Mouse (Mus musculus) gonadal fat pad, adult 2 months (tissue): ENCODE measurements around the gene Rnf123. TPM values are rescaled to one million over a fixed set of nuclear protein-coding genes. Genes with fewer than 3 reads are reported as not detected.

Experiments
- DNase-seq: peaks from one replicate; pipeline ENCODE4 v3.0.0-alpha.2; 2012; ENCODE audit warnings: low read depth
- polyA plus RNA-seq: library from polyadenylated mRNA; depleted of rRNA; stranded (reverse); fragments of >200 nt; gene quantifications from 2 replicates; pipeline ENCODE4 v1.2.3, GENCODE M21; 2012; rRNA removed

Gene Rnf123
- polyA plus RNA-seq: 69.5 and 90.7 TPM in 2 replicates

DNA sequence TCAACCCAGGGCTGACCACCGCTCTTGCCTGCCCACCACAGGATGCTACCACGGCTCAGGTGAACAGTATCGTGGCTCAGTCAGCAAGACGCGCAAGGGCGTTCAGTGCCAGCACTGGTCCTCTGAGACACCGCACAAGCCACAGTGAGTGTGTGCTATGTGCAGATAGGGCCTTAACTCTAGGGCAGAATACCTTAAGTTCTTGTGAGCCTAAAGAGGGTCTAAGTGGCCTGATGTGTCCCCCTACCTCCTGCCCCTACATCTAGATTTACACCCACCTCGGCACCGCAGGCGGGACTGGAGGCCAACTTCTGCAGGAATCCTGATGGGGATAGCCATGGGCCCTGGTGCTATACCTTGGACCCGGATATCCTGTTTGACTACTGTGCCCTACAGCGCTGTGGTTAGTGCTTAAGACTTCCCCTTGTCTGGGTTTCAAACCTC lies at the start of gene Rnf123:
Gene Rnf123, minus strand, starts transcription at position 359 of the 444 bp plus-strand sequence.
- no peak for DNase-seq

DNA sequence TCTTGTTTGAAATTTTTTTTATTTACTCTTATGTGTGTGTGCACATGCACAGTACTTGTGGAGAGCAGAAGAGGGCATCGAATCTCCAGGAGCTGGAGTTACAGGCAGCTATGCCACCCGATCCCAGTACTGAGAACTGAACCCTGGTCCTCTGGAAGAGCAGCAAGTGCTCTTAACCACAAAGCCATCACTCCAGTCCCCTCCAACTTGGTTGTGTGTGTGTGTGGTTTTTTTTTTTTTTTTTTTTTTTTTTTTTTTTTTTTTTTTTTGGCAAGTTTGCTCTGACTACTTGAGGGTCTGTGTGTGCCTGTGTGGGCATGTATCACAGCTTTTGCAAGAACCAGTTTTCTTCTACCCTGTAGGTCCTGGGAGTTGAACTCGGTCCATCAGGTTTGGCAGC lies 49.2 kb upstream of the Rnf123 start:
- DNase-seq: no peak

- no peak for DNase-seq
These were observed 48.4 kb upstream of the Rnf123 start for GRCm38 (mm10) chr9:108131502-108131901.

DNA sequence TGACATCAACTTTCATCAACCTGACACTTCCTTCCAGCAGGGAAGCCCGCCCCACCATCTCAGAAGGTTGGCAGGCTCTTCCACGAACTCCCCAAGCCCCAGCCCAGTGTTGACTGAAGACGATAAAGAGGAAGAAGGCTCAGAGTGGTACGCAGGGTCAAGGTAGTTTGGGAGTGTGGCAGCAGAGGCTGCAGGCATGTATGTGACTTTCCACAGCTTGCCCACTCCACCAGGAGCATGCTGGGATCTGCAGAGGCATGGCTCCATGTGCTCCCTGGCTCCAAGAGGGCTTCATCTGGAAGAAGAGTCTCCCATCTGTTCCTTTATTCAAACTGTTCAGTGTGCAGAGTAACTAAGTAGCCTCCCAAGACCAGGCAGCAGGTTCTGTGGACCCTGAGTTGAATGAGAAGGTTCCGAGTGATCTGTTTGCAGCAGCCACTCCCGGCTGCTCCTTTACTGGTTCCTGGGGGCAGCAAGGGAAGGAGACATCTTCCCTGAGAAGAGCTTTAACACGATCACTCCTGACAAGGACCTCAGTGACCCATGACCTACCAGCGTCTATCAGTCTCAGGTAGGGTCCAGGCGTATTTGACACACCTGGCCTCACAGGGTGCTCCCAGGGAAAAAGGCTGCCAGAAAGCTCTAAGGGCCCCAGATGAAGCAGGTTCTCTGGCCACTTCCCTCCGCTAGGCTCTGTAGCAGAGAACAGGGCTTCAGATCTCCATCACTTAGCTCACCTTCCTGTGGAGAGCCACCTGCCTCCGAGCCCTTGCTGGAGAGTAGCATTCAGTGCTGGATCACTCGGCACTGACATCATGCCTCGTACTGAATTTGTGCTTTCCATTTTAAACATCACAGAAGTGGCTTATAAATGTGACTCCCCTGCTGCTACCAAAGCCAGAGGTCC lies 46.1 kb upstream of the Rnf123 start:
- no peak for DNase-seq

DNA sequence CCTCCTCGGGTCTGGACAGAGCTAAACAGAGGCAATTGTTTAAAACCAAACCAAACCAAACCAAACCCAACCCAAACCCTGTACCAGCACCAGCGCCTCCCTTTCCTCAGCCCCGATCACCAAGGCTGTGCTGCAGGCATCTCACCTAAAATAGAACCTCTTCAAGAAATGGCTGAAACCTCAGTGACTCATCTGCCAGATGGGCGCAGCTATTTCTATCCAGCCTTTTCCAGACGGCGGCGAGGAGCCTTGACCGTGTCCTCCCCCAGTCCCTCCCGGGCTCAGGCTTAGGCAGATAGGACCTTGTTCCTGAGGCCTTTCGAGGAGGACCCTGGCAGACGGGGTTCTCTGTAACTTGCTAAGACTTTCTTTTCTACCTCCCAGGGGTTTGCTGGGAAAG lies 45.1 kb upstream of the Rnf123 start:
- no peak for DNase-seq

- no peak for DNase-seq
These were observed 43.5 kb upstream of the Rnf123 start for GRCm38 (mm10) chr9:108126436-108127180.

DNA sequence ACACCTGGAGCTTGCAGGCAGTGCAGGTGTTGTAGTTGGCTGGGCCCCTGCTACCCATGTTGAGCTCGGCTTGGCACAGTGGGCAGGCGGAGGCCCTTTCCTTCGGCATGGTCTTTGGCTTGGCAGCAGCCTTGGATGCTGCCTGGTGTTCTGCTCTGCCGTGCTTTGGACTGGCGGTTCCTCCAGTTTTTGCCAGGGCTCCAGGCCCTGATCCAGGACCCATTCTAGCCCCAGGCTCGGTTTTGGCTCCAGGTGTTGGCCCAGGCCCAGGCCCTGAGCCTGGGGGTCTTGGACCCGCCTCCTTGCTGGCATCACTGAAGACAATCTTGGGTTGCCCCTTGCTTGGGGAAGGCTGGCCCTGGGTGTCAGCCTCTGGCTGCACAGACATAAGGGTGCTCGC lies 42.6 kb upstream of the Rnf123 start:
- no peak for DNase-seq

- DNase-seq: no peak
These were observed 40.8 kb upstream of the Rnf123 start for GRCm38 (mm10) chr9:108123916-108124315.

DNA sequence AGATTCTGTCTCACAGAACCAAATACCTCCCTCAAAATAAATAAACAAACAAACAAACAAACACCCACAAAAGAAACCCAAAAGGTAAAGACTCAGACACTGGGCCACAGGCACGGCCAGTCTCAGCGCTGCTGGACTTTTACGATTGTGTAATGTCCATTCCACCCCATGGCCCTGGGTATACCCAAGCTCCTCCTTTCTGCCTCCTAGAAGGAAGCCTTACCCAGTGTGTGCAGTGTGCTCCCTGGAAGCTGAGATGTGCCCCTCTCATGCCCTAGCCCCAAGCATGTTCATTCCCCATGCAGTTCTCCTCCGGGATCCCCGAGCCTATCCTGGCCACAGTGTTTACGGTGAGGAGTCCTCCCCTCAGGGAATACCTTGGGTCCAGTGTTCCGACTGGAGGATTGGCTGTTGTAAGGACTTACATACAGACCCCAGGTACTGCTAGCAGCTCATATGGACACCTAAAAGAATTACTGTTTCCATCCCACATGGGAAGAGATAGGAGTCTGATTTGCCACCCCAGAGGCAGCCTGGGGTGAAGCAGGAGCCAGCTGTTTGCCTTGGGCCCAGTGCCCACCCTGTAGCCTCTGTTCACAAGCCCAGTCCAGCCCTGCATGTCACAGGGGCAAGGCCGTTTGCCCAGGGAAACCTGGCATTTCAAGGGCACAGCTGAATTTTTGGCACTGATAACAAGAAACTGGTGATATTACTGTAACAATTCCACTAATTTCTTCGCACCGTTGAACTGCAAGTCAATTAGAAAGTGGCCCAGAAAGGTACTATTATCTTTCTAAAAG lies 38.2 kb upstream of the Rnf123 start:
- DNase-seq: no peak

- DNase-seq: no peak
These were observed 37.5 kb upstream of the Rnf123 start for GRCm38 (mm10) chr9:108120671-108121070.

DNA sequence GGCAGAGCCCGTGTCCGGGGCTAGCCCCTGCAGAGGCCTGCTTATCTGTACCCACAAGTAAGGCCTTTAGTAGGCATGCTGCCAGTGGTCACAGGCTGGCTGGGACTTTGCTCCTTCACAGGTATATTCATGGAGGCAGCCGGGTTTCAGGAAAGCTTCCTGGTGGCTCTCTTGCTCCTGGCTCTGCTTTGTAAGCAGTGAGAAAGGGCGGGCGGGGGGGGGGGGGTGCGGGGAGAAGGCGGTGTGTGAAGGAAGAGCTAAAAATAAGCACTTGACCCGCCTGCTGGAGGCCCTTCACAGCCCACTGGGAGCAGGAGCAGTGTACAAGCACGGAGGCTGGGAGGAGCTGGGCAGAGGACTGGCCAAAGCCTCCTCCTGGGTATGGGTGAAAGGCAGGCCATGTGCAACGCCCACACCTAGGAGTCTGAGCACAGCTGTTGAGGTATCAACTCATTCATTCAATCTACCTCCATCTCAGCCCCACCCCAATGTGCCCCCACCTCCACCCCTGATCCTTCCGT lies 36.8 kb upstream of the Rnf123 start:
- DNase-seq: no peak

DNA sequence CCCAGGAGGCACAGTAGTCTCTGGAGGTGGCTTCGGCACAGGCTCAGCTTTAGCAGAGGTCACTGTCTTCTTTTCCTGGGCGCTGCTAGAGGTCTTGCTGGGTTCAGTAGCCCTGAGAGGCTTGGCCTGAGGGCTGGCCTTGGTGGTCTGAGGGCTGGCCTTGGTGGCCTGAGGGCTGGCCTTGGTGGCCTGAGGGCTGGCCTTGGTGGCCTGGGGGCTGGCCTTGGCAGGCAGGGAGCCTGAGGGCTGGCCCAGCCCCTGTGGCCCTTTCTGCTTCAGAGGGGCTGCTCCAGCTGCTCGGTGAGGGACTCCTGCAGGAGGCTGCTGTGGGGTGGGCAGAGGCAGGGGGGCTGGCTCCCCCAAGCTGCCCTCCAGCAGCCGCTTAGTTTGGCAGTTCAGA lies 34.0 kb upstream of the Rnf123 start:
- DNase-seq: no peak

- no peak for DNase-seq
These were observed 32.3 kb upstream of the Rnf123 start for GRCm38 (mm10) chr9:108115290-108116077.

- no peak for DNase-seq
These were observed 29.7 kb upstream of the Rnf123 start for GRCm38 (mm10) chr9:108112719-108113340.

- DNase-seq: no peak
These were observed 28.5 kb upstream of the Rnf123 start for GRCm38 (mm10) chr9:108111593-108112121.

GRCm38 (mm10) chr9:108111101-108111592 lies 28.0 kb upstream of the Rnf123 start:
- DNase-seq: no peak

DNA sequence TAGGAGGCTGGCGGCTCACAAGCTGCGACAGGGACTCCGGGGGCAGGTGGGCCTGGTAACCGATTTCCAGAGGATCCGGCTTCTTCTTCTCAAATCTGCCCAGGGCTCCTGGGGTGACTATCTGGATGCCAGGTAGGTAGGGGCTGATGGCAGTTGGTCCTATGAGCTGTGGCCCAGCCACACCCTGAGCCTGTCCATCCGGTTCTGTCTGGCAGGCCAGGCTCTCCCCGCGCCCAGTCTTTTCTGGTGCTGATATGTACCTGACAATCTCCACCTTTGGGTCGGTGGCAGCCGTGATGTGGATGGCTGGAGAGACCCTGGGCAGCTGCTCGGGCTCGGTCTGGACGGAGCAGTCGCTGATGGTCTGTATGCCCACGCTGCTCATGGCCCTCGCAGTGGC lies 27.0 kb upstream of the Rnf123 start:
- no peak for DNase-seq

DNA sequence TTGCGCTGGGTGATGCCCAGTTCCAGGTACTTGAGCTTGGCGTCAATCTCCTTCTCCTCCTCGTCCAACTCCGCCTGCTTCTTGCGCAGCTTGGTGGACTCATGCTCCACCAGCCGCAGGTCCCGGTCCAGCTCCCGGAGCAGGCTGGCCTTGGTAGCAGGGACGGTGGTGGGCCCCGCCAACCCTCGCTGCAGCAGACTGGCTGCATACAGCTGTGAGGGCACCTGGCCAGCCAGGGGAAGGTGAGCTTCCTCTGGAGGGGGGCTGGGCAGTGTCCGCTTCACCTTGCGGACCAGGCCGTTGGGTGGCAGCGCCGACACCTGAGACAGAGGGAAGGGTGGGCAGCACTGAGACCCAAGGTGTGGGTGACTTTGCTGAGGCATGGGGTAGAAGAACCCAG lies 24.7 kb upstream of the Rnf123 start:
- no peak for DNase-seq

DNA sequence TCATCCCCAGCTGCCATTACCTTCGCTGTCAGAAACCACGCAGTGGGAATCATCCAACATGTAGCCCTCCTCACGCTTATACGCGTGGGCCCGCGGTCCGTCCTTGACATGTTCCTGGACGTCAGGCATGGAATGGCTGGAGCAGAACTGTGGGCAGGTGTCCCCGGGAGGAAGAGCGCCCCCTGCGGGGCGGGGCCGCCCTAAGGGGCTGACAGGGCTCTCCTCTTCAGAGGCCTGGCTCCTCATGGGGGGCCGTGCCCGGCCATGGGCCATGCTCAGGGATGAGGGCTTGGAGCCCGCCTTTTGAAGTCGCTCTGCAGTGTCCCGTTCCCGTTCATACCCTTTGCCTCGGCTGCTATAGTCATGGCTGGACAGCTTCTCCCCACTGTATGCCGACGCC lies 22.9 kb upstream of the Rnf123 start:
- DNase-seq: no peak

DNA sequence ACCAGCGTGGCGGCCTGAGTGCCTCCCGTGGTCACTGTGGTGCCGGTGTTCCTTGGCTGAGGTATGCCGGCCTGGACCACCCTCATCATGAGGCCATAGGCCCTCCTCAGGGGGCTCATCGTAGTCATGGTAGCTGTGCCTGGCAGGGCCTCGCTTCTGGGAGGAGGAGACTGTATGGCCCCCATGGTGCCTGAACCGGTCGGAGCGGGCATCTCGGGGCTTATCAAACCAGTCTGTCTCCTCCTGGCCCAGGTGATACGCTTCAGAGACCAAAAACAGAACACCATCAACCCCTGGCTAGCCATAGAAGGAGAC lies 22.4 kb upstream of the Rnf123 start:
- no peak for DNase-seq
